Mouse (Mus musculus) lung, postnatal 0 days (tissue): Measurements from ENCODE around the gene Tgfb3. TPM values are rescaled to one million over a fixed set of nuclear protein-coding genes. Genes with fewer than 3 reads are reported as not detected.

Experiments
- ATAC-seq: fragments of 200-750 bp; cut with Nextera tagmentation; 2 replicates; pipeline ENCODE4 v1.8.0; 2017; ENCODE audit warnings: moderate library complexity
- DNase-seq: peaks from one replicate; pipeline ENCODE4 v3.0.0-alpha.2; 2016; ENCODE audit warnings: low spot score
- H3K27ac ChIP-seq: fragments of 300-500 bp; sonication (generic); 2 replicates; pipeline ENCODE4 v1.5.1; 2014; ENCODE audit warnings: antibody characterized with exemption, mild to moderate bottlenecking, low read length, mixed read lengths
- H3K27me3 ChIP-seq: fragments of 300-500 bp; sonication (generic); replicated peaks from 2 replicates; pipeline ENCODE4 v1.6.1; 2014; ENCODE audit warnings: low read length, mixed read lengths; ENCODE audit not compliant: insufficient read depth
- H3K36me3 ChIP-seq: fragments of 300-500 bp; sonication (generic); 2 replicates; pipeline ENCODE4 v1.6.1; 2014; ENCODE audit warnings: low read length, mixed read lengths; ENCODE audit not compliant: insufficient read depth
- H3K4me1 ChIP-seq: fragments of 300-500 bp; sonication (generic); 2 replicates; pipeline ENCODE4 v1.6.1; 2014; ENCODE audit warnings: antibody characterized with exemption, low read depth, low read length, mixed read lengths; ENCODE audit not compliant: insufficient read depth
- H3K4me2 ChIP-seq: fragments of 300-500 bp; sonication (generic); replicated peaks from 2 replicates; pipeline ENCODE4 v1.6.1; 2014; ENCODE audit warnings: low read depth, mild to moderate bottlenecking, low read length, moderate library complexity, mixed read lengths
- H3K4me3 ChIP-seq: fragments of 300-500 bp; sonication (generic); 2 replicates; pipeline ENCODE4 v1.5.1; 2014; ENCODE audit warnings: low read depth, low read length
- H3K9ac ChIP-seq: fragments of 300-500 bp; sonication (generic); replicated peaks from 2 replicates; pipeline ENCODE4 v1.6.1; 2014; ENCODE audit warnings: low read depth, mild to moderate bottlenecking
- H3K9me3 ChIP-seq: fragments of 300-500 bp; sonication (generic); 2 replicates; pipeline ENCODE4 v1.6.1; 2016; ENCODE audit warnings: low read length, mixed read lengths
- CTCF ChIP-seq: IDR thresholded peaks from 2 replicates; pipeline ENCODE4 v1.5.1; 2016; ENCODE audit warnings: antibody characterized with exemption, mild to moderate bottlenecking
- EP300 ChIP-seq: IDR thresholded peaks from 2 replicates; pipeline ENCODE4 v1.6.1; 2016; ENCODE audit warnings: antibody characterized with exemption, mild to moderate bottlenecking, control low read depth
- WGBS: fragments of 180-500 bp; shearing (Covaris S2); extraction: QIAGEN DNeasy Blood & Tissue Kit; methylation state at CpG from one replicate; pipeline ENCODE4 v1.1.7; 2014; 5-methylcytosine and 5-hydroxymethylcytosine counted together
- polyA plus RNA-seq: library from polyadenylated mRNA; unstranded; fragments of >200 nt; fragmentation: Nextera tagmentation; extraction: Ambion mirVana; gene quantifications from 2 replicates; pipeline ENCODE4 v1.2.1, GENCODE M21; 2015

The Tgfb3 gene
- polyA plus RNA-seq, 1 experiment from 2014 or later, result 20.6 TPM

DNA sequence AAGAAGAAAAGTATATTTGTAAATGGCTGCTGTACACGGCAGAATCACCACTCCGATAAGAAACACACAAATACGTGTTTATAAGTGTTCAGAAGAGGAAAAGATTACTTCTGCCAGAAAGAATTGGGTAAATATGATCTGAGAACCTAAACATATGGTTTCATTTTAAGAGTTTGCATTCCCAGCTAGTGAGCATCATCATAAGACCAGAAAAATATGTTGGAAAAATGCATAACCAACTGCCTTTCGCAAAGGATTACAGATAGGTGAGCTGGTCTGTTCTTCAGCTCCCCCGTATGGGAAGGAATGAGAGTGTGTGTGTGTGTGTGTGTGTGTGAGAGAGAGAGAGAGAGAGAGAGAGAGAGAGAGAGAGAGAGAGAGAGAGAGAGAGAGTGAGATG, 68.2 kb downstream of the Tgfb3 start:
- Histone ChIP-seq H3K9ac (no peak overlapping the region), H3K4me2 (no peak overlapping the region), H3K4me1 (no peaks in the 10 kb centered on the region), H3K27ac (no peak overlapping the region), H3K4me3 (no peak overlapping the region), H3K36me3 (no peaks in the 10 kb centered on the region), H3K27me3 (no peaks in the 10 kb centered on the region), H3K9me3 (no peaks in the 10 kb centered on the region)
- 72% methylated on average over 5 of the region's 5 CpGs for WGBS
- ATAC-seq (no peak), DNase-seq (no peak)
- TF ChIP-seq CTCF (no peak), EP300 (no peak)

DNA sequence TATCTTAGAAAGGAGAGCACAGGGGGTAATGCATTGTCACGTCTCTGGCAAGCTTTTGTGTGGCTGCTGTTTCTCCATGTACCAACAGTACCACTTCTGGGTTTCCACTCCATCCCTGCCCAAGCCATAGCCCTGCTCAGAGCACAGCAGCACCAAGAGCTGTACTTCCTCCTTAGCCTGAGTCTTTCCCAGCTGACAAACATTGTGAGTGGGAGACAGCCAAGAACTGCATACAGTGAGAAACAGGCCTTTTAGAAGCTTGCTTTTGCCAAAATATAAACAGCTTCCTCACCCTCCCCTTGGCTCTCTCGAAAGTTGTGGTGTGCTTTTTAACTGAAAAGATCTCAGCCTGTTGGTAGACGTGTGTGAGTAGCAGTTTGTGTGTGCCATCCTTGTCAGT, 71.5 kb downstream of the Tgfb3 start:
- H3K27ac ChIP-seq, result peak overlapping the region; percentile 54; the same call in 1 of the 2 replicates
- no peak overlapping the region for H3K4me2 ChIP-seq
- TF ChIP-seq EP300 (no peak), CTCF (no peak)
- H3K4me3 ChIP-seq, result no peak overlapping the region
- no peaks in the 10 kb centered on the region for H3K9me3 ChIP-seq
- no peak overlapping the region for H3K9ac ChIP-seq
- ATAC-seq, result peak; percentile 57
- peak; percentile 37 for DNase-seq
- no peaks in the 10 kb centered on the region for H3K36me3 ChIP-seq
- H3K27me3 ChIP-seq, result no peaks in the 10 kb centered on the region
- WGBS, result 34% methylated on average over 3 of the region's 3 CpGs
- H3K4me1 ChIP-seq, result no peaks in the 10 kb centered on the region

Other genes with a start within 250 kb of the Tgfb3 start
- gene Ift43, start 3.5 kb upstream of the Tgfb3 start, polyA plus RNA-seq, result 127 and 141 TPM in 2 replicates
- 10.0 and 11.6 TPM in 2 replicates for gene Gpatch2l, start 162.8 kb upstream of the Tgfb3 start, polyA plus RNA-seq